Mouse (Mus musculus) hindbrain, embryonic 12.5 days (tissue): ENCODE measurements at regions not wholly inside any gene's neighbourhood (a gene's known extent, or its start where the extent isn't known, plus 50 kb on each side); places are given as distances from the start of the nearest gene placed in this dataset.

Source experiments
- ATAC-seq: fragments of 200-750 bp; cut with Nextera tagmentation; 2 replicates; pipeline ENCODE4 v1.8.0; 2017; ENCODE audit warnings: moderate TSS enrichment; ENCODE audit not compliant: low FRiP score
- H3K27ac ChIP-seq: fragments of 300-500 bp; sonication (generic); 2 replicates; pipeline ENCODE4 v1.5.1; 2016; ENCODE audit warnings: mild to moderate bottlenecking
- H3K27me3 ChIP-seq: fragments of 300-500 bp; sonication (generic); 2 replicates; pipeline ENCODE4 v1.6.1; 2016; ENCODE audit warnings: mild to moderate bottlenecking
- H3K36me3 ChIP-seq: fragments of 300-500 bp; sonication (generic); 2 replicates; pipeline ENCODE4 v1.6.1; 2016; ENCODE audit warnings: mild to moderate bottlenecking
- H3K4me1 ChIP-seq: fragments of 300-500 bp; sonication (generic); 2 replicates; pipeline ENCODE4 v1.6.1; 2016
- H3K4me2 ChIP-seq: fragments of 300-500 bp; sonication (generic); replicated peaks from 2 replicates; pipeline ENCODE4 v1.6.1; 2016; ENCODE audit warnings: mild to moderate bottlenecking
- H3K4me3 ChIP-seq: fragments of 300-500 bp; sonication (generic); 2 replicates; pipeline ENCODE4 v1.5.1; 2016; ENCODE audit warnings: mild to moderate bottlenecking
- H3K9ac ChIP-seq: fragments of 300-500 bp; sonication (generic); 2 replicates; pipeline ENCODE4 v1.6.1; 2016; ENCODE audit warnings: mild to moderate bottlenecking, moderate library complexity
- H3K9me3 ChIP-seq: fragments of 300-500 bp; sonication (generic); replicated peaks from 2 replicates; pipeline ENCODE4 v1.6.1; 2016; ENCODE audit warnings: mild to moderate bottlenecking
- WGBS: fragments of 180-500 bp; shearing (Covaris S2); methylation state at CpG from one replicate; pipeline ENCODE4 v1.1.7; 2016; 5-methylcytosine and 5-hydroxymethylcytosine counted together

- H3K36me3 ChIP-seq, result no peaks in the 10 kb centered on the region
- ATAC-seq, result no peak
- H3K4me1 ChIP-seq, result peaks cover 17% of the 10 kb centered on the region
- H3K27ac ChIP-seq, result no peak overlapping the region
- no peaks in the 10 kb centered on the region for H3K27me3 ChIP-seq
- 61% methylated on average over 2 of the region's 2 CpGs for WGBS
- H3K9ac ChIP-seq, result no peak overlapping the region
- no peaks in the 10 kb centered on the region for H3K9me3 ChIP-seq
- no peak overlapping the region for H3K4me2 ChIP-seq
- H3K4me3 ChIP-seq, result no peak overlapping the region
Measured at GRCm38 (mm10) chr13:71649031-71649430, 314.5 kb downstream of the Irx1 start.

DNA sequence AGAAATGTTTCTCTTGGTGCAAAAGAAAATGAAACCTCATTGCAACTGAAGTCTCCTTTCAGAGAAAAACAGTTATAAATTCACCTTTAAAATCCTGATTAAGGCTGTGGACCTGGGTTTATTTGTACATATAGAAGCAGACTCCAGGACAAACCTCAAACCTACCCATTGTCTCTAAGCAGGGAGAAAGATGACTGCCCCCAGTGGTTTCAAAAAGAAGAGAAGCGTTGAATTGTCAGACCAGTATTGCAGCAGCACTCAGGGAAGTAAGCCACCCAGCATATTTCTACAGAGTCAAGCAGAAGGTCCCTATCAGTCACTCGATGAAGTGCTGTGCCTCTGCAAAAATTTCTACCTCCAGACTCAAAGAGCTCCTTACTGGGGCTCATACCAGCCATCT, 332.1 kb downstream of the Irx1 start:
- Histone ChIP-seq H3K4me3 (no peak overlapping the region), H3K27ac (no peak overlapping the region), H3K9ac (no peak overlapping the region), H3K9me3 (no peaks in the 10 kb centered on the region), H3K36me3 (no peaks in the 10 kb centered on the region), H3K27me3 (peaks cover 21% of the 10 kb centered on the region), H3K4me1 (no peaks in the 10 kb centered on the region), H3K4me2 (no peak overlapping the region)
- 49% methylated on average over 2 of the region's 2 CpGs for WGBS
- ATAC-seq, result no peak

DNA sequence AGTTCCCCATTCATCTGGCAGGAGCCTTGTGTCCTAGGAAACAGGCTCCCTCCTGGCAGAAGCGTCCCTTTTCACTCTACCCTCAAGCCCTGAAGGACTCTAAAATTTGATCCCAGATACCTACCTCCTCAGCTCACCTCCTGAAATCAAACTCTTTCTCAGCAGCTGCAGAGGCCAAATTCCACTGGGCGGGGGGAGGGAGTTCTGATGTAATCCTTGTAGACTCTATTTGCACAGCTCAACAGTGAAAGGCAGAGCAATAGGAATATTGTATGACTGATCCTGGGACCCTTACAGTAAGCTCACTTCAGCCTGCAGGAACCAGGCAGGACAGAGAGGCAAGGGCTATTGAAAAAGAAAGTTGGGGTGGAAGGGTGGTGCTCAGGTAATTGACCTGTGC, 346.3 kb downstream of the Irx1 start:
- Histone ChIP-seq H3K36me3 (no peaks in the 10 kb centered on the region), H3K9ac (no peak overlapping the region), H3K4me1 (peaks cover 4% of the 10 kb centered on the region; the same call in 1 of the 2 replicates), H3K4me2 (no peak overlapping the region), H3K4me3 (no peak overlapping the region), H3K27me3 (no peaks in the 10 kb centered on the region), H3K27ac (no peak overlapping the region), H3K9me3 (no peaks in the 10 kb centered on the region)
- ATAC-seq, result no peak
- WGBS, result 35% methylated on average over 2 of the region's 2 CpGs

- no peak overlapping the region for H3K9ac ChIP-seq
- H3K9me3 ChIP-seq, result no peaks in the 10 kb centered on the region
- no peak overlapping the region for H3K4me2 ChIP-seq
- no peak overlapping the region for H3K4me3 ChIP-seq
- WGBS, result 80% methylated on average over 7 of the region's 7 CpGs
- no peaks in the 10 kb centered on the region for H3K27me3 ChIP-seq
- H3K36me3 ChIP-seq, result no peaks in the 10 kb centered on the region
- no peak overlapping the region for H3K27ac ChIP-seq
- ATAC-seq, result no peak
- H3K4me1 ChIP-seq, result peaks cover 4% of the 10 kb centered on the region; the same call in 1 of the 2 replicates
Measured at GRCm38 (mm10) chr13:71612393-71613179, 350.9 kb downstream of the Irx1 start.

DNA sequence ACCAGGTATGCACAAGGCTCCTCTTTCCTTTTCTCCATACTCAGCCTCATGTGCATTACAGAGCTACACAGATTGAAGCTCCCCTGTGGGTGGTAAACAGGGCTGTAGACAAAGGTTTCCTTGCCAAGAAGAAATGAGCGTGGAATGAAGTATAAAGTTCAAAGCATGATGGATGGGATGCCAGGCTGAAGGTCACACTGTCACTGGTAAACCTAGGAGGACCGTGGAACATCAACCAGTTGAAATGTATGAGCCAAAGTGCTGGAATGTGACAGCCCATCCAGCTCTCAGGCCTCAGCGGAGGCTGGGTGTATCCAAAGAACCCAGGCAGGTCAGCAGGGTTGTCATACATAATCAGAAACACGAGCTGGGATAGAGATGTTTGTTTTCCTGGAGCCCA, 381.0 kb downstream of the Irx1 start:
- Histone ChIP-seq H3K9ac (no peak overlapping the region), H3K9me3 (no peaks in the 10 kb centered on the region), H3K4me3 (no peak overlapping the region), H3K27ac (no peak overlapping the region), H3K4me1 (no peaks in the 10 kb centered on the region), H3K36me3 (no peaks in the 10 kb centered on the region), H3K27me3 (no peaks in the 10 kb centered on the region), H3K4me2 (no peak overlapping the region)
- ATAC-seq, result no peak
- 26% methylated on average over 4 of the region's 4 CpGs for WGBS

GRCm38 (mm10) chr13:71565895-71566294, 397.6 kb downstream of the Irx1 start:
- ATAC-seq, result no peak
- no peaks in the 10 kb centered on the region for H3K27me3 ChIP-seq
- H3K4me3 ChIP-seq, result no peak overlapping the region
- H3K9ac ChIP-seq, result no peak overlapping the region
- 59% methylated on average over 6 of the region's 6 CpGs for WGBS
- no peaks in the 10 kb centered on the region for H3K36me3 ChIP-seq
- no peaks in the 10 kb centered on the region for H3K4me1 ChIP-seq
- no peaks in the 10 kb centered on the region for H3K9me3 ChIP-seq
- H3K27ac ChIP-seq, result no peak overlapping the region
- H3K4me2 ChIP-seq, result no peak overlapping the region

DNA sequence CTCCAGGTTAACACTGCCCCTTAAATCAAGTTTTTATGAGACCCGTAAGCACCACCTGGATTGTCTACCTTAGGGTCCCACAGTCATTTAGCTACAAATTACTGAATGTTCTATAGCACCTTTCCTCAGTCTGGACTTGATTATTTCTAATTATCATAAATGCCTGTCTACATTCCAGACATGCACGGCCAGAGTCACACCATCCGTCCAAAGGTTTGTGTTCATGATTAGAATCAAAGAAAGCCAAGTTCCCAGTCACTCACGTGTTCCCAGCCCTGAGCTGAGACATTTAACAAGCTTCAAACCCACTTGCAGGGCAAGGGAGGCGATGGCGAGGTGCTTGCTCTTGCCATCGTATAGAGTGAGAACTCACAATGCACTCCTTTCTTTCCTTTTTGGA, 398.1 kb downstream of the Irx1 start:
- no peak for ATAC-seq
- Histone ChIP-seq H3K4me1 (no peaks in the 10 kb centered on the region), H3K4me2 (no peak overlapping the region), H3K9ac (no peak overlapping the region), H3K27ac (no peak overlapping the region), H3K4me3 (no peak overlapping the region), H3K36me3 (no peaks in the 10 kb centered on the region), H3K9me3 (no peaks in the 10 kb centered on the region), H3K27me3 (no peaks in the 10 kb centered on the region)
- 67% methylated on average over 7 of the region's 7 CpGs for WGBS

GRCm38 (mm10) chr13:71558477-71559215, 404.9 kb downstream of the Irx1 start:
- H3K9me3 ChIP-seq, result no peaks in the 10 kb centered on the region
- H3K4me1 ChIP-seq, result peaks cover 8% of the 10 kb centered on the region; the same call in 1 of the 2 replicates
- no peaks in the 10 kb centered on the region for H3K36me3 ChIP-seq
- ATAC-seq, result peak; percentile 83
- H3K4me3 ChIP-seq, result no peak overlapping the region
- no peak overlapping the region for H3K4me2 ChIP-seq
- no peak overlapping the region for H3K9ac ChIP-seq
- WGBS, result 39% methylated on average over 14 of the region's 14 CpGs
- peak overlapping the region; percentile 44; the same call in 1 of the 2 replicates for H3K27ac ChIP-seq
- 0 out of 2 replicates have a peak, but pooled peaks cover 8% of the 10 kb centered on the region for H3K27me3 ChIP-seq

DNA sequence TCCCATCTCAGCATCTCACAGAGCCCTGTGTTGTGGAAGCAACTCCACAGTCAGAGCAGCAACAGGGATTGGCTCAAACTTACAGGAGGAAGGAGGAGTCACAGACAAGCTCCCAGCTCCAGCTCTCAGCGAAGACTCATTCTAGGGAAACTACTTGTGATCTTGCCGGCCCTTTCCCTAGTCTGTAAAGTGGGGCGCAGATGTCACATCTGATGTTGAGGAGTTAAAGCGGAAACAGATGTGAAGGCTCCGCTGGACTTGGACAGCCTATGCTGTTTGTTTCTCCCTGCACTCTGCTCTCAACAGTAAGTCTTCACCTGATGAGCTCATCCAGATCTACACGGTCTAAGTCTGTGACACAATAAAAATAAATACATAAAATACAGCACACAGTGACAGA, 408.1 kb downstream of the Irx1 start:
- Histone ChIP-seq H3K9me3 (no peaks in the 10 kb centered on the region), H3K4me1 (peaks cover 8% of the 10 kb centered on the region; the same call in 1 of the 2 replicates), H3K27me3 (0 out of 2 replicates have a peak, but pooled peaks cover 8% of the 10 kb centered on the region), H3K9ac (no peak overlapping the region), H3K4me3 (no peak overlapping the region), H3K36me3 (no peaks in the 10 kb centered on the region), H3K4me2 (no peak overlapping the region), H3K27ac (no peak overlapping the region)
- WGBS, result 75% methylated on average over 6 of the region's 6 CpGs
- ATAC-seq, result no peak

- no peak for ATAC-seq
- Histone ChIP-seq H3K9ac (no peak overlapping the region), H3K27me3 (no peaks in the 10 kb centered on the region), H3K4me1 (no peaks in the 10 kb centered on the region), H3K27ac (no peak overlapping the region), H3K4me3 (no peak overlapping the region), H3K4me2 (no peak overlapping the region), H3K9me3 (no peaks in the 10 kb centered on the region), H3K36me3 (no peaks in the 10 kb centered on the region)
- WGBS, result 47% methylated on average over 1 of the region's 1 CpGs
Measured at GRCm38 (mm10) chr13:71550109-71550508, 413.4 kb downstream of the Irx1 start.

DNA sequence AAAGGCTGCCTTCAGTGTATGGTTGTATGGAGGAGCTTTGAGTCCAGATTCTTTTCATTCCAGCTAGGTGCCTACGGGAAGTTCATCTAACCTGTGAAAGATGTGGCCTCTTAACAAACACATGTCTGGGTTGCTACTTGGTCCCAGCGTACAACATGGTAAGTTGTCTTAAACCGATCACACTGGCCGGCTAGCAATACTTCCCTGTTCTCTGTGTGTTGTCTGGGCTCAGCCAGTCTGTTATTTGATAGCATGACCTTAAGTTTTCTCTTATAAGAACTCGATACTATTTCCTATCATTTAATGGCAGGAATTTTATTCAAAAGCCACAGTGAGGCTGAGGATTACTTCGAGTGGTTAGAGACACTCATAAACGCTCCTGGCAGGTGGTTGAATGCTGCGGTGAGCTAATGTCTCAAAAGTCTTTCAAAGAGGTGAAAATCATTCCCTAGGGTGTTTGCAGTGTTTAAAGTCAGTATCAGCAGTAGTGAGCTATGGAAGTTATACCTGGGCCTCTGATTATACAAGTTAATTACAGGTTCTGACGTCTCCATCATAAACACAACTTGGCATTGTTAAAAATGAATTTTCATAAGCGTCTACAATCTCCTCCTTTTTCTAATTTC, 414.2 kb downstream of the Irx1 start:
- Histone ChIP-seq H3K9me3 (no peaks in the 10 kb centered on the region), H3K27me3 (no peaks in the 10 kb centered on the region), H3K4me3 (no peak overlapping the region), H3K36me3 (no peaks in the 10 kb centered on the region), H3K4me2 (no peak overlapping the region), H3K4me1 (no peaks in the 10 kb centered on the region), H3K9ac (no peak overlapping the region), H3K27ac (no peak overlapping the region)
- no peak for ATAC-seq
- 87% methylated on average over 10 of the region's 10 CpGs for WGBS

GRCm38 (mm10) chr13:71538226-71538625, 425.3 kb downstream of the Irx1 start:
- ATAC-seq, result no peak
- Histone ChIP-seq H3K4me1 (peaks cover 3% of the 10 kb centered on the region; the same call in 1 of the 2 replicates), H3K27me3 (no peaks in the 10 kb centered on the region), H3K4me3 (no peak overlapping the region), H3K4me2 (no peak overlapping the region), H3K9me3 (no peaks in the 10 kb centered on the region), H3K27ac (no peak overlapping the region), H3K36me3 (no peaks in the 10 kb centered on the region), H3K9ac (no peak overlapping the region)
- 81% methylated on average over 4 of the region's 4 CpGs for WGBS
